Mouse (Mus musculus) frontal cortex, adult 2 months (tissue): ENCODE data around the gene Olfr624. TPM values are rescaled to one million over a fixed set of nuclear protein-coding genes. Genes with fewer than 3 reads are reported as not detected.
"Not testable (repeated sequence)": the region's sequence is repeated elsewhere in the genome, so short reads cannot be mapped to it uniquely, and the experiment has no call there.

Source experiments
- DNase-seq, 2 experiments: peaks; one replicate each; pipeline ENCODE4 v3.0.0; 2022; ENCODE audit warnings: low spot score in 1 of 2; ENCODE audit errors: extremely low spot score in 1 of 2
- polyA plus RNA-seq: library from polyadenylated mRNA; depleted of rRNA; stranded (reverse); fragments of >200 nt; gene quantifications from 2 replicates; pipeline ENCODE4 v1.2.3, GENCODE M21; 2012; rRNA removed

Gene Olfr624
- 0.02 TPM in 1 of 2 replicates, not detected in the other for polyA plus RNA-seq

DNA sequence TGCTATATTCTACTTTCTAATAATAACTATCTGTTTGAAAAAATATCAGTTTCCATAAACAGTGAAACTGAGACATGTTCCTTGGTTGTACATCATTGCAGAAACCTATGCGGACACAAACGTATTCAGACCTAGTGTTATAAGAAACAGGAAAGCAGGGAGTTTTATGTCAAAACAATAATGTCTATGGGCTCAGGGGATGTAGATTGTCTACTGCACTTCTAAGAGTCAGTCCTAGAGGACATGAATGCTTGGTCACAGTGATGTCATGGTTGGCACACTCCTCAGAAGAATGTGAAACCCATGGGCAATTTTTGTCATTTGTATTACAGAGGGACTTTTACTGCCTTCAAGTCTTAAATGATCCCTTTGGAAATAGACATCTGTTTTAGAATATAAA, at the start of gene Olfr624:
Gene Olfr624 (minus strand): TSS at position 101 of the 400 bp plus-strand sequence.
- DNase-seq = no peak

DNA sequence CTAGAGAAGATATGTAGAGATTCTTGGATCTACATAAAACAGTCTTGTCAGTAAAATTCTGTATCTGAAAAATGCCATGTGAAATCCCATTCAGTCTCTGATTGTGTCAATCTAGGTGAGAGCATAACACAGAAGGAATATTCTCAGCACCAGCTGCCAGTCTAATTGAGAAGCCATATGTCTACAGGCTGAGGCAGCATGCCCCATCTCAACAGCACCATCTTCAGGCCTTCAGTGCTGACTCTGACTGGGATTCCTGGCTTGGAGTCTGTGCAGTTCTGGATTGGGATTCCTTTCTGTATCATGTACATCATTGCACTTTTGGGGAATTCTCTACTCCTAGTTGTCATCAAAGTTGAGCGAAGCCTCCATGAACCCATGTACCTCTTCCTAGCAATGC, 45.4 kb upstream of the Olfr624 start:
- not testable (repeated sequence) for DNase-seq

DNA sequence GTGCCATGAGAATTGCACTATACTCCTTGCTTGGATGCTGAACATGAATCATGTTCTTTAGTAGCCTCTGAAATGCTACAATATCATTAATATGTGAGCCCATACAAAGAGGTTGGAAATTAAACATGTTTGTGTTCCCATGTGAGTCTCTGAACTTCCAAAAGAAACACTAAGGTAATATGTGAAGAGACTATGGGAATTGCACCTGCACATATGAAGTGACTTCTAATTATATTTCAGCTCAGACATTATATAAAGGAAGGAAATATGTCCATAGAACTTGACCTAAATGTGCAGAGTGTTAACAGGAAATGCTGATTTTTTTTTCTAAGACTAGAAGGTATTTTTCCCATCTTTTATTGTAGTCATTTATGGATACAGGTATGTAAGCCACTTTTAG, 43.4 kb upstream of the Olfr624 start, which contains the start of gene Olfr243:
Gene Olfr243 (plus strand): TSS at position 301 of the 400 bp plus-strand sequence.
- no peak for DNase-seq

- no peak for DNase-seq
Measured at GRCm38 (mm10) chr7:103712024-103712423, 41.0 kb upstream of the Olfr624 start.

GRCm38 (mm10) chr7:103699469-103699868, 28.5 kb upstream of the Olfr624 start:
- DNase-seq = no peak

DNA sequence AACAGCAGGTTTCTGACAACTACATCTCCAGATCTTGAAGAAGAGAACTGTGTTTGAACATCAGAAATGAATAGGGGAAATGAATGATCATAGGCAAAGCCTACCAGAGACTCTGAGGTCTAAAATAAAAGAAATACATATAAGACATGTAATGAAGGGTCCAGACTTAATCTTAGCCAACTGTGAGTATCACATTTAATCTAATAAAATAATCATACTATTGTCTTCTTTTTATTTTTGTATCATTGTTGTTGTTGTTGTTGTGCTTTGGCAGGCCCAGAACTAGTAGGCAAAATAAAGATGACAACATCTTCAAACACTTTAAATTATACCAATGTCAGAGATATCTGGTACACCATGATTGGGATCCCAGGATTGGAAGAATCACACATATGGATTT, 11.4 kb upstream of the Olfr624 start, which contains the start of gene Olfr625-ps1:
Gene Olfr625-ps1 (plus strand): TSS at position 301 of the 400 bp plus-strand sequence.
- DNase-seq = no peak

- DNase-seq = no peak
Measured at GRCm38 (mm10) chr7:103663598-103663997, 7.4 kb downstream of the Olfr624 start, which contains the start of gene Olfr623. Olfr623 (minus strand) TSS chr7:103663698.

DNA sequence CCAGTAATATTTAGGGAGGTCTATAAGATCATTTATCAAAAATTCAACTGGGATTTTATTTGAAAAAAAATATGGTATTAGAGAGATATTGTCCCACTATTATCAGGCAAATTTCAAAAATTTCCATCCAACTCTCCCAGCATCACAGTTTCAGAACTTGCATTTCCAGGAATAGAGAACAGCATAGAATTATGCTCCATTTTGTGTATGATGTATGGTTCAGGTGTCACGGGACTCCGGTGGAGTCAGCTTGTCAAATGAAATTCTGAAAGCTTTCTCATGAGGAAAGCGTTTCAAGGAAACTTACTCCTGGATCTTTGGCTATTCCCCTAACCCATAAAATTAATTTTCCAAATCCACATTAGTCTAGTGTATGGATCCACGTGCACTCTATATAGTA, 26.9 kb downstream of the Olfr624 start:
- no peak for DNase-seq

DNA sequence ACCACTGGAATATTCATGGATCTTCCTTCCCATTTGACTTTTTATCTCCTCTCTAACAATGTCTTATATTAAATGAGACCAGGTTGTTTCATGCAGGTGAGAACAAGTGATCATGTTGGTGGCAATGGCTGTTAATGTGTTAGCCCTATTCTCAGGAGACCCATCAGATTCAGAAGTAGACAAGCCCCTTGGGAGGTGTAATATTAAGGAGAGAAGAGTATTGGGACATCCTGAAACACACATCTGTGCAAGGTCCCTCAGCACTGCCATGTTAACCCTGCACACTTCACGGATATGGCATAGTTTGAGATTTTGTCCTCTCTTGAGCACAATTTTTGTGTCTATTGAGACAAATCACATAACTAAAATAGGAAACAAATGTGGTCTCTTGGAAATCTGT, 28.4 kb downstream of the Olfr624 start, which contains the start of gene Olfr622:
Gene Olfr622 (minus strand): TSS at position 101 of the 400 bp plus-strand sequence.
- DNase-seq = no peak

GRCm38 (mm10) chr7:103636795-103637194, 34.2 kb downstream of the Olfr624 start:
- DNase-seq = no peak

Other genes starting within 250 kb of the Olfr624 start
- gene Olfr605, start 225.8 kb downstream of the Olfr624 start, polyA plus RNA-seq = not detected in 2 replicates
- gene Olfr606, start 222.1 kb downstream of the Olfr624 start, polyA plus RNA-seq = not detected in 2 replicates
- gene Olfr607, start 207.0 kb downstream of the Olfr624 start, polyA plus RNA-seq = not detected in 2 replicates
- gene Olfr608, start 201.3 kb downstream of the Olfr624 start, polyA plus RNA-seq = not detected in 2 replicates
- not detected in 2 replicates for gene Olfr609, start 173.1 kb downstream of the Olfr624 start, polyA plus RNA-seq
- gene Olfr610, start 159.1 kb downstream of the Olfr624 start, polyA plus RNA-seq = not detected in 2 replicates
- not detected in 2 replicates for gene Olfr611, start 150.3 kb downstream of the Olfr624 start, polyA plus RNA-seq
- gene Olfr612, start 128.5 kb downstream of the Olfr624 start, polyA plus RNA-seq = not detected in 2 replicates
- not detected in 2 replicates for gene Olfr613, start 123.1 kb downstream of the Olfr624 start, polyA plus RNA-seq
- not detected in 2 replicates for gene Olfr615, start 115.1 kb downstream of the Olfr624 start, polyA plus RNA-seq
- not detected in 2 replicates for gene Olfr616, start 102.0 kb downstream of the Olfr624 start, polyA plus RNA-seq
- not detected in 2 replicates for gene Olfr617, start 98.1 kb downstream of the Olfr624 start, polyA plus RNA-seq
- not detected in 2 replicates for gene Olfr618, start 81.1 kb downstream of the Olfr624 start, polyA plus RNA-seq
- not detected in 2 replicates for gene Olfr619, start 70.6 kb downstream of the Olfr624 start, polyA plus RNA-seq
- gene Olfr620, start 58.7 kb downstream of the Olfr624 start, polyA plus RNA-seq = not detected in 2 replicates
- not detected in 2 replicates for gene Olfr622, start 28.5 kb downstream of the Olfr624 start, polyA plus RNA-seq
- gene Olfr623, start 7.5 kb downstream of the Olfr624 start, polyA plus RNA-seq = not detected in 2 replicates
- not detected in 2 replicates for gene Olfr625-ps1, start 11.5 kb upstream of the Olfr624 start, polyA plus RNA-seq
- gene Olfr243, start 43.5 kb upstream of the Olfr624 start, polyA plus RNA-seq = not detected in 2 replicates
- not detected in 2 replicates for gene Olfr628, start 59.2 kb upstream of the Olfr624 start, polyA plus RNA-seq
- gene Olfr629, start 73.8 kb upstream of the Olfr624 start, polyA plus RNA-seq = not detected in 2 replicates
- gene Olfr630, start 86.1 kb upstream of the Olfr624 start, polyA plus RNA-seq = not detected in 2 replicates
- gene Olfr69, start 100.4 kb upstream of the Olfr624 start, polyA plus RNA-seq = not detected in 2 replicates
- gene Olfr68, start 108.5 kb upstream of the Olfr624 start, polyA plus RNA-seq = not detected in 2 replicates
- gene Olfr67, start 120.6 kb upstream of the Olfr624 start, polyA plus RNA-seq = not detected in 2 replicates
- 66.4 and 91.1 TPM in 2 replicates for gene Hbb-bt, start 142.8 kb upstream of the Olfr624 start, polyA plus RNA-seq
- 468 and 610 TPM in 2 replicates for gene Hbb-bs, start 156.9 kb upstream of the Olfr624 start, polyA plus RNA-seq
- not detected in 2 replicates for gene Hbb-bh2, start 169.3 kb upstream of the Olfr624 start, polyA plus RNA-seq
- 2.1 and 9.1 TPM in 2 replicates for gene Hbb-bh1, start 172.0 kb upstream of the Olfr624 start, polyA plus RNA-seq
- gene Hbb-y, start 182.0 kb upstream of the Olfr624 start, polyA plus RNA-seq = 20.5 and 59.2 TPM in 2 replicates
- gene Olfr66, start 215.1 kb upstream of the Olfr624 start, polyA plus RNA-seq = not detected in 2 replicates
- not detected in 2 replicates for gene Olfr64, start 223.3 kb upstream of the Olfr624 start, polyA plus RNA-seq
- not detected in 2 replicates for gene Olfr65, start 232.3 kb upstream of the Olfr624 start, polyA plus RNA-seq